Comparison of ENCODE assay signal across 8 mouse cellular contexts in genomic region chr8:88604065-88605038, GRCm38 (mm10). TPM values are rescaled to one million over a fixed set of nuclear protein-coding genes. Genes with fewer than 3 reads are reported as not detected.
DNase-seq lines count a peak whose midpoint lies in the region; ATAC-seq and TF ChIP-seq lines count a peak whose summit lies in the region.
"Had no signal": no experiment of that assay in that cellular context is flagged by ENCODE, and none has a peak within 500 bp of the region (broad histone marks: within the 10 kb centered on the region; RNA-seq: fewer than 3 reads in every experiment).

No protein-coding gene starts in this region.

- intact Hi-C loops in gastrocnemius, postnatal 14 days (cut with DNase I; ENCODE audit: low total_unique reads), result no loop called here

- TF ChIP-seq CTCF in hindbrain, postnatal 0 days (IDR thresholded peaks at IDR 0.05; ENCODE audit: low read depth), result no peak

- WGBS in hindbrain, postnatal 0 days, result 8% methylated on average over 20 of the region's 20 CpGs
- 5% methylated on average over 20 of the region's 20 CpGs for WGBS in limb, embryonic 14.5 days

- H3K9ac ChIP-seq in hindbrain, postnatal 0 days (replicated peaks; ENCODE audit: low read length), result 0 out of 2 replicates have a peak overlapping the region, but pooled peaks have one; percentile 17
- H3K9ac ChIP-seq in limb, embryonic 14.5 days (ENCODE audit: low read depth, low read length, severe bottlenecking), result no peak overlapping the region
- H3K9ac ChIP-seq: liver, embryonic 14.5 days had no signal

- peak; percentile 92 for DNase-seq in Muller cell, postnatal 12 days (ENCODE audit: inconsistent ontology term)
- peak; percentile 71 for DNase-seq in brain, embryonic 18.5 days (ENCODE audit: low read depth, low spot score)
- DNase-seq in gastrocnemius, postnatal 14 days, result peak; percentile 83
- peak; percentile 90 for DNase-seq in hindbrain, postnatal 0 days (ENCODE audit: low spot score)
- peak; percentile 87 for DNase-seq in limb, embryonic 14.5 days (ENCODE audit: low spot score)
- DNase-seq in neural tube, embryonic 10.5 days (ENCODE audit: extremely low spot score, low spot score), result peak; percentile 92
- peak; percentile 83 for DNase-seq in thymus, postnatal 4 days

- peak overlapping the region; percentile 32; the same call in 1 of the 2 replicates for H3K27ac ChIP-seq in hindbrain, postnatal 0 days
- H3K27ac ChIP-seq in limb, embryonic 14.5 days (replicated peaks; ENCODE audit: low read depth, low read length), result no peak overlapping the region
- H3K27ac ChIP-seq: liver, embryonic 14.5 days had no signal

- TF ChIP-seq POLR2A in limb, embryonic 14.5 days (IDR thresholded peaks at IDR 0.05; ENCODE audit: borderline replicate concordance, extremely low read depth, insufficient read depth, insufficient read length), result no peak

- H3K27me3 ChIP-seq in hindbrain, postnatal 0 days (ENCODE audit: insufficient read depth, low read length), result no peaks in the 10 kb centered on the region
- H3K27me3 ChIP-seq in limb, embryonic 14.5 days (ENCODE audit: control insufficient read depth, insufficient read depth, low read length), result no peaks in the 10 kb centered on the region

- no peaks in the 10 kb centered on the region for H3K36me3 ChIP-seq in hindbrain, postnatal 0 days (ENCODE audit: insufficient read depth, low read length)
- H3K36me3 ChIP-seq in limb, embryonic 14.5 days (ENCODE audit: control insufficient read depth, insufficient read depth, low read length), result no peaks in the 10 kb centered on the region

- peak overlapping the region; percentile 67 for H3K4me2 ChIP-seq in hindbrain, postnatal 0 days (ENCODE audit: low read depth, low read length)
- H3K4me2 ChIP-seq in limb, embryonic 14.5 days (replicated peaks; ENCODE audit: low read depth, low read length, severe bottlenecking), result peak overlapping the region; percentile 46

- peaks cover 23% of the 10 kb centered on the region for H3K4me1 ChIP-seq in hindbrain, postnatal 0 days (ENCODE audit: insufficient read depth, low read length)
- peaks cover 16% of the 10 kb centered on the region for H3K4me1 ChIP-seq in limb, embryonic 14.5 days (ENCODE audit: control insufficient read depth, insufficient read depth, low read length)

- H3K9me3 ChIP-seq in hindbrain, postnatal 0 days (ENCODE audit: low read length), result no peaks in the 10 kb centered on the region
- peaks cover 7% of the 10 kb centered on the region; the same call in 1 of the 2 replicates for H3K9me3 ChIP-seq in limb, embryonic 14.5 days (ENCODE audit: control insufficient read depth, low read length)

- peak; percentile 89 for ATAC-seq in hindbrain, postnatal 0 days
- ATAC-seq in limb, embryonic 14.5 days (ENCODE audit: low FRiP score, low read depth), result peak; percentile 89

- H3K4me3 ChIP-seq in hindbrain, postnatal 0 days (ENCODE audit: low read length), result peak overlapping the region; percentile 27
- H3K4me3 ChIP-seq in limb, embryonic 14.5 days (replicated peaks; ENCODE audit: low read length), result peak overlapping the region; percentile 26

RNA-seq across cellular contexts. Expression of gene Snx20, which starts 31.6 kb away (rescaled TPM):
- total RNA-seq in gastrocnemius, postnatal 14 days (2021), result under 1 TPM; 0.23 to 0.40 TPM
- total RNA-seq in hindbrain, postnatal 0 days (2014; rRNA removed), result 0.47 and 1.1 TPM in 2 replicates
- polyA plus RNA-seq in hindbrain, postnatal 0 days (2015; fragmentation: Nextera tagmentation; extraction: Ambion mirVana), result 2.2 TPM in 2 replicates
- 1.5 and 1.9 TPM in 2 replicates for polyA plus RNA-seq in limb, embryonic 14.5 days (2012; rRNA removed)
- 2.4 TPM in 2 replicates for polyA plus RNA-seq in limb, embryonic 14.5 days (2014; fragmentation: Nextera tagmentation; extraction: Ambion mirVana)

RNA-seq across cellular contexts. Expression of gene Nod2, which starts 42.8 kb away (rescaled TPM):
- total RNA-seq in gastrocnemius, postnatal 14 days (2021), result under 1 TPM; 0.66 to 0.73 TPM
- 0.32 and 1.7 TPM in 2 replicates for total RNA-seq in hindbrain, postnatal 0 days (2014; rRNA removed)
- polyA plus RNA-seq in hindbrain, postnatal 0 days (2015; fragmentation: Nextera tagmentation; extraction: Ambion mirVana), result 0.05 TPM in 1 of 2 replicates, not detected in the other
- 0.59 and 0.85 TPM in 2 replicates for polyA plus RNA-seq in limb, embryonic 14.5 days (2012; rRNA removed)
- polyA plus RNA-seq in limb, embryonic 14.5 days (2014; fragmentation: Nextera tagmentation; extraction: Ambion mirVana), result 0.18 and 0.32 TPM in 2 replicates
